8 mouse cellular contexts compared by ENCODE assay signal in the genomic region with DNA sequence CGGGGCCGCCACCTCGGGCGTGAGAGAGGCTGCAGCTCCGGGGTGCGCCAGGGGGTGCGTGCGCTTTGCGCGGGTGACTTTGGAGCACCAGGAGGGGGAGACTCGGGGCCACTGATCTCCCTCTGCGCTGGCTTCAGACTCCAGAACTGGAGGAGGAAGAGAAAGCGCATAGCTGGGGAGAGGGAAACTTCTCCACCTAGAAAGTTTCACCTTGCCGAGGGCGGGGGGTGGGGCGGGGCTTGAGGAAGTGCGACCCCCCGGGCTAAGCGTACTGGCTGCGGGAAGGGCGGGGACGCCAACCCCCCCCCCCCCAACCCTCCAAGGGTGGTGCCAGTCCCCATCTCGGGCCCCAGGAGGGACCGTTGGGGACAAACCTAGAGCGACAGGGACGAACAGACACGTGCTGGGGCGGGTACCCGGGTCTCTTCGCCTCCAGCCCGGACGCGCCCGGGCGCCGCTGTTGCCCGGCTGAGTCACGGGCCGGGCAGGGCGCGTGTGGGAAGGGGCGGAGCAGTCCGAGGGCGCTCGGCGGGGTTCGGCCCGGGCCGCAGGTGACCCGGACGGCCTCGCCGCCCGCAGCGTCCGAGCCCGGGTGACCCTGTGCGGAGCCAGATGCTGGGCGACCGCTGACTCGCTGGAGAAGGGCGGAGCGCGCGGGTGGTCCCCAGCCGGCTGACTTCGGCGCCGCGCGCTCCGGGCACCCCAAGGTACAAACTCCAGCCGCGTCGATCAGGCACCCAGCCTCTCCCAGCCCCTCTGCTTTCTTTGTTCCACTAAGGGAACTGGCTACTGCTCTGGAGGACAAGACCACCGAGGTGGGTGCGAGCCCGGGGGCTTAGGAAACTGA. TPM values are rescaled to one million over a fixed set of nuclear protein-coding genes. Genes with fewer than 3 reads are reported as not detected.
DNase-seq lines count a peak whose midpoint lies in the region; ATAC-seq and TF ChIP-seq lines count a peak whose summit lies in the region.

A gene (plus strand): TSS at position 367 of the 847 bp plus-strand sequence.

- peak within 1 kb of the TSS; percentile 50 for H3K9ac ChIP-seq in neural tube, embryonic 15.5 days (replicated peaks)

- peak within 1 kb of the TSS; percentile 99 for H3K4me2 ChIP-seq in neural tube, embryonic 15.5 days

- no peaks in the 10 kb centered on the region for H3K9me3 ChIP-seq in neural tube, embryonic 15.5 days (replicated peaks)

- peaks cover 17% of the 10 kb centered on the region; the same call in 1 of the 2 replicates for H3K4me1 ChIP-seq in kidney, adult 2 months (ENCODE audit: control insufficient read depth, insufficient read depth, low read length)
- no peaks in the 10 kb centered on the region for H3K4me1 ChIP-seq in lung, adult 2 months (ENCODE audit: control insufficient read depth, insufficient read depth, low read length)
- H3K4me1 ChIP-seq in neural tube, embryonic 15.5 days, result peaks cover 17% of the 10 kb centered on the region

- TF ChIP-seq CTCF in kidney, adult 2 months (conservative IDR thresholded peaks at IDR 0.05; ENCODE audit: insufficient read depth, insufficient read length, low read depth, low read length), result peak; percentile 53
- TF ChIP-seq CTCF in lung, adult 2 months (IDR thresholded peaks at IDR 0.05; ENCODE audit: insufficient read depth, low read length), result peak; percentile 10; the same call in 1 of the 2 replicates

- TF ChIP-seq POLR2A in kidney, adult 2 months (IDR thresholded peaks at IDR 0.05; ENCODE audit: low read depth, low read length), result no peak
- TF ChIP-seq POLR2A in lung, adult 2 months (IDR thresholded peaks at IDR 0.05; ENCODE audit: borderline replicate concordance, extremely low read depth, low read depth, low read length), result no peak

- no peaks in the 10 kb centered on the region for H3K36me3 ChIP-seq in kidney, adult 2 months (ENCODE audit: control insufficient read depth, insufficient read depth, low read length)
- no peaks in the 10 kb centered on the region for H3K36me3 ChIP-seq in neural tube, embryonic 15.5 days

- ATAC-seq in neural tube, embryonic 15.5 days (ENCODE audit: low FRiP score), result peak; percentile 82

- DNase-seq in layer of hippocampus, postnatal 25 days (ENCODE audit: extremely low spot score in 1 of 2, low spot score in 1 of 2), result peak; percentile 20
- DNase-seq in layer of hippocampus, adult 11-12 months (ENCODE audit: low spot score), result no peak
- peak; percentile 44 for DNase-seq in embryo, embryonic 10 days (ENCODE audit: low spot score)
- peak; percentile 38 to 40 for DNase-seq in heart, adult 18-20 months
- peak; percentile 85 for DNase-seq in kidney, adult 2 months
- DNase-seq in lung, adult 2 months, result peak; percentile 60
- peak; percentile 63 to 67 for DNase-seq in urinary bladder, postnatal 4 days (ENCODE audit: low spot score in 2 of 2)

- WGBS in kidney, adult 2 months, result 1% methylated on average over 77 of the region's 78 CpGs
- under 1% methylated on average over 77 of the region's 78 CpGs for WGBS in lung, adult 2 months
- under 1% methylated on average over 77 of the region's 78 CpGs for WGBS in neural tube, embryonic 15.5 days

- H3K27me3 ChIP-seq in kidney, adult 2 months (replicated peaks; ENCODE audit: control insufficient read depth, insufficient read depth, low read length), result no peaks in the 10 kb centered on the region
- H3K27me3 ChIP-seq in neural tube, embryonic 15.5 days (replicated peaks), result peaks cover 6% of the 10 kb centered on the region; the same call in 1 of the 2 replicates

- peak within 1 kb of the TSS; percentile 98 for H3K27ac ChIP-seq in kidney, adult 2 months (ENCODE audit: insufficient read depth, low read depth, low read length)
- no peak within 1 kb of the TSS; the same call in 1 of the 2 replicates for H3K27ac ChIP-seq in neural tube, embryonic 15.5 days (replicated peaks)

- peak within 1 kb of the TSS; percentile 93 for H3K4me3 ChIP-seq in kidney, adult 2 months (ENCODE audit: insufficient read depth, low read depth, low read length)
- peak within 1 kb of the TSS; percentile 48 for H3K4me3 ChIP-seq in lung, adult 2 months (replicated peaks; ENCODE audit: extremely low read depth, low read depth, low read length)
- H3K4me3 ChIP-seq in neural tube, embryonic 15.5 days (replicated peaks), result peak within 1 kb of the TSS; percentile 70

RNA-seq across cellular contexts. Expression of the gene that starts here (rescaled TPM):
- total RNA-seq in layer of hippocampus, postnatal 25 days (2021), result 1 to 10 TPM; 3.6 to 4.8 TPM
- 1 to 10 TPM; 1.0 to 3.2 TPM for total RNA-seq in heart, adult 18-20 months (2021)
- polyA plus RNA-seq in kidney, adult 2 months (2012; rRNA removed), result 31.1 and 36.6 TPM in 2 replicates
- 12.6 and 15.5 TPM in 2 replicates for polyA plus RNA-seq in lung, adult 2 months (2012; rRNA removed)
- polyA plus RNA-seq in neural tube, embryonic 15.5 days (2015; fragmentation: Nextera tagmentation; extraction: Ambion mirVana), result 2.7 and 3.2 TPM in 2 replicates
